Mouse (Mus musculus) myocyte (in vitro differentiated cells): ENCODE data around the gene Ptprg.

Experiments used
- MAX ChIP-seq: IDR thresholded peaks from one replicate; pipeline ENCODE4 v1.6.1; 2011; ENCODE audit warnings: low read depth, mild to moderate bottlenecking, control low read depth
- MYOD1 ChIP-seq, 3 experiments: IDR thresholded peaks; one replicate each; pipeline ENCODE4 v1.6.1; 2011; ENCODE audit warnings: control low read depth in 2 of 3, low read depth in 2 of 3, mild to moderate bottlenecking in 2 of 3, moderate library complexity in 1 of 3; ENCODE audit not compliant: insufficient read length in 2 of 3, control insufficient read depth in 1 of 3
- POLR2A ChIP-seq: IDR thresholded peaks from one replicate; pipeline ENCODE4 v1.6.1; 2011; ENCODE audit warnings: low read depth, mild to moderate bottlenecking, control low read depth, moderate library complexity; ENCODE audit not compliant: insufficient read length
- REST ChIP-seq: IDR thresholded peaks from one replicate; pipeline ENCODE4 v1.6.1; 2011; ENCODE audit warnings: mild to moderate bottlenecking, control low read depth, moderate library complexity; ENCODE audit not compliant: insufficient read depth, insufficient read length

DNA sequence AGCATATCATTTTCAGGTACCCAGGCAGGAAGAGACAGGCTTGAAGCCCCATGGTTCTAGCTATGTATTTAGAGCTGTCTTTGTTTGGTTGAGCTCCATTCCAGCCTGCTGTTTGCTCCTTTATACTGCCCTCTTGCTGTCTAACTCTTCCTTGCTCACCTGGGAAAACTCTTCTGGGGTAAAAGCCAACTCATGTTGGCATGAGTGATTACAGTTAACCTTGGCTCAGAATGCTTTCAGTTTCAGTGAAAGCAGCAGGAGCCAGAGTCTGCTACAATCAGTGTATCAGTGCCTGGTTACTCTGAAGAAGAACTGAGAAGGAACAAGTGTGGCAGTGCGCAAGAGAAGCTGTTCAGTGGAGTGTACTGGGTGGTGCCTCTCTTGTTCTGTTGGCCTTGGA is 89.6 kb downstream of the Ptprg start:
- TF ChIP-seq REST: no peak
- TF ChIP-seq POLR2A: no peak
- no peak for TF ChIP-seq MAX
- no peak for TF ChIP-seq MYOD1 (IDR thresholded peaks at IDR 0.05; ENCODE audit: control insufficient read depth in 1 of 3, insufficient read length in 2 of 3, low read depth in 2 of 3)
